Mouse (Mus musculus): Measurements from ENCODE around the gene Ccdc86.

Ccdc86 gene

DNA sequence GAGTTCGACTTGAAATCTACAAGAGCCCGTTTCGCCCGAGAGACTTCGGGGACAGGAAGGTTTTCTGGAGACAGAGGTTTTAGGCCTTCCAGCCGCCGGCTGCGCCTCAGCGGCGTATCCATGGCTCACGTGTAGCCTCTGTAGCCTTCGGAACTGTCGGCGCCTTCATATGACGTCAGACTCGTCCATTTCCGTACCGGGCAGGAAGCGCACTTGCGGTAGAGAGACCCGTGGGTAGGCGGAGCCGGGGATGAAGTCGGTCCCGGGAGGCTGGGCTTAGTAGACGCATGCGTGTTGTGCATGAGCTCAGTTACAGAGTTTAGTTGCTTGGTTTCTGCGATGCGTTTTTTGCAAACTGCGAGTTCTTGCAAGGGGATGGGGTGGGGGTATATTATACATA lies at the start of gene Ccdc86:
TSS of gene Ccdc86 (minus strand) at position 155 of the 400 bp plus-strand sequence.
- DNase-seq (ENCODE audit: low spot score in 2 of 2): peak; percentile 92 to 96

DNA sequence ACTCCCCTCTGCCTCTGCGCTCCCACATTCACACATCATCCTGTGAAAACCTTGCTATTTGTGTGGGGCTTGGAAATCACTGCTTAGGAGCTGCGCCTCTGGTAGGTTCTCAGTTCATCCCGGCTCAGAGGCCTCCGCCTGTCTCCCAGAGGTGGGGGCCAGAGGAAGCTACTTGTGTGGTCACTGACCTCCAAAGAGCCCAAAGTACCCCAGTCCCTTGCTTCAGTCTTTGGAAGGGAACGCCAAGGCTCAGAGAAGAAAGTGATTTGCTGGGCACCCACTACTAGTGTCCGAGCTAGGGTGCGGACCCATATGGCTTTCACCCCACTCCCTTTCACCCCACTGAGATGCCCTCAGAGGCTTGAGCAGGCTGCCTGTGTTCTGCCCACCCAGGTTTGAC lies 44.1 kb upstream of the Ccdc86 start, which contains the start of gene Ms4a15:
TSS of gene Ms4a15 (minus strand) at position 101 of the 400 bp plus-strand sequence.
- no peak for DNase-seq (ENCODE audit: low spot score in 2 of 2)

DNA sequence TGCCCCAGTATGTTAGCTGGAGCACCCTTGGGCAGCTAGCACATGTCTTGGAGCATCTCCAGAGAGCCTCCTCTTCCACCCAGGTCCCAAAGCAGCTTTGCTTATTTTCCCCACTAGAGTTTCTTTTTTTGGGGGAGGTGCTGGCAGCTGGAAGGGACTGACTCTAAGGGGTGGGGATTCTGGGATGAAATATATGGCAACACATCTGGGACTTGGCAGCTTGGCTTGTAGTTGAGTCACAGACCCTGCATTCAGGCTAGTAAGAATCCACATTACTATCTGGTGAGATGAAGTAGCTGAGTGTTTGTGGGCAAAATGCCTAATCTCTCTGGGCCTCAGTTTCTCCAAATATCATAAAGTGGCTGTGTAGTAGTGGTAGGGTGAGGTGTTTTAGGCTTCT lies 42.8 kb upstream of the Ccdc86 start:
- DNase-seq (ENCODE audit: low spot score in 2 of 2): no peak

DNA sequence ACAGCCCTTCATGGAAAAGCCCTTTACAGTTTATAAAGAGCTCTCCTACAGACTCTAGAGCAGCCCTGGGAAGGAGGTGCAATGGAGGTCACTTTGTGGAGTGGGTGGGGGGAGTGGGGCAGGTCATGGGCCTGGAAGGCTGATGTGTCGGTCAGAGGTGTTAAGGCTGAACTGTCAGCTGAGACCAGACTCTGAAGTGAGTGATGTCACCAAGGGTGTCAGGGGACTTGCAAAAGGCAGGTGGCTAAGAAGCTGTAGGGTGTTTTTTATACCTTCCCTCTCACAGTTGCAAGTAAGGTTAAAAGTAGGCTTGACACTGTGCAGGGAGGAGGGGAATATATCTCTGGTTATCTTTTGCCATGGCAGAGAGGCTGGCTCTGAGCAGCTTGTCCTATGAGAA lies 41.7 kb upstream of the Ccdc86 start:
- DNase-seq (ENCODE audit: low spot score in 2 of 2): no peak

DNA sequence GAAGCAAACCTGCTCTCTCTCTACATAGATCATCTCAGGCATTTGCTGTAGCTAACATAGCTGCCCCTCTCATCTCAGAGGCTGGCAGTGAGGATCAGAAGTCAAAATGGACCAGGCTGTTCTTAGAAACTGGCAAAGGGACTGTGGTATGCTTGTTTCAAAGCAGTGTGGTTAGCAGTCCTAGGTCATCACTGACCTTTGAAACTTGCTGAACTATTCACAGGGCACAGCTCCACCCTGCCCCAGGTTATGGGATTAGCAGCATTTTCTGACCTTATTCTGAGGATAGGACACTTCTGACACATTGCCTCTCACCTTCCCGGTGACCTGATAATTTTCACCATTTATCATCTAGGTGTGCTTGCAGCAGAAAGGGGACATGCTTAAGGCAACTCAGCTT lies 39.5 kb upstream of the Ccdc86 start:
- DNase-seq (ENCODE audit: low spot score in 2 of 2): no peak

DNA sequence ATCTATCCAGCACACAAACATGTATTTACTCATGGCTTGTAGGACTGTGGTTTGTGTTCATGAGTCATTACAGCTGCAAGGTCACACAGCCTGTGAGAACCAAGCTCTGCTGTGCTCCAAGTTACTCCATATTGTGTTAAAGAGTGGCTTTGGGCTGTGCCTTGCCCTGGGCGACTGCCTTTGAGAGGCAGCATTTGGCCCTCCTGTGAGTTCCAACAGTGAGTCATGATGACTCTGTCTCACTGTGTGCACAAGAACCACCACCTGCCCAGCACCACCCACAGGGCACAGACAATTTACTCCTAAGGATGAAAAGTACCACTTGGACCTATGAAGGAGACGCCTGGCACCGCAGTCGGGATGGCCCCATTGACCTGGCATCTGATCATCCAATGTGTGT lies 36.8 kb upstream of the Ccdc86 start:
- no peak for DNase-seq (ENCODE audit: low spot score in 2 of 2)

DNA sequence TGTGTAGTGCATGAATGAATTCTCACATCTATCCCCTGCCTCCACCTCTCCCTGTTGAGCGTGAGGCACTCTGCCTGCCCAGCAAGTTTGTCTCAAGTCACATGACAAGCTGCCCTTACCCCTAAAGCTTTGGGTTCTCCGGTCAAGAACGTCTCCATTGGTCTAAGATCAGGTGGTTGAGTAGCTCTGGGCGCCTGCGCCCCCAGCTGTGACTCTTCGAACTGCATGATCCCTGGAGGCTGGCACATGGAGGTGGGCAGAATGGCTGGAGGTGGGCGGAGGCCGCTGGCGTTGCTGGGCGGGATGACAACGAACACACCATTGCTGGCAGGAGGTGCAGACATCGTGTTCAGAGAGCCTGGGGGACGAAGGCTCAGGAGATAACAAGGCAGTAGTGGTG lies 35.5 kb upstream of the Ccdc86 start:
- DNase-seq (ENCODE audit: low spot score in 2 of 2): no peak

DNA sequence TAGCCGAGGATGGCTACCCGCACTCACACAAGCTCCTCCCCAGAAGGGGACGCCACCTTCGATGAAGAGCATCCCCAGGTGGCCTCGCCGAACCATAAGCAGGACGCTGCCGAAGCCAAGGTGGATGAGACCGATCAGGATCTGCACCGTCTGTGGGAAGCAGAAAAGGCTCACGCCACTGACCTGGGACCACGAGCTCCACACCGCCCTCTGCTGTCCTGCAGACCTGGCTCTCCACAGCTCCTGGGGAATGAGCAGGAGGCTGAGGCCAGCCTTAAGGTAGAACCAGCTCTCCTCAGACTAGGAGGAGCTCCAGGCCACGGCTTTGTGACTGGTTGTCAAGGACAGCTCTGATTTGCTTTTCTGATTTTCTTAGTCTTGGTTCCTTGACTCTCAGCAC lies 34.1 kb upstream of the Ccdc86 start:
- no peak for DNase-seq (ENCODE audit: low spot score in 2 of 2)

DNA sequence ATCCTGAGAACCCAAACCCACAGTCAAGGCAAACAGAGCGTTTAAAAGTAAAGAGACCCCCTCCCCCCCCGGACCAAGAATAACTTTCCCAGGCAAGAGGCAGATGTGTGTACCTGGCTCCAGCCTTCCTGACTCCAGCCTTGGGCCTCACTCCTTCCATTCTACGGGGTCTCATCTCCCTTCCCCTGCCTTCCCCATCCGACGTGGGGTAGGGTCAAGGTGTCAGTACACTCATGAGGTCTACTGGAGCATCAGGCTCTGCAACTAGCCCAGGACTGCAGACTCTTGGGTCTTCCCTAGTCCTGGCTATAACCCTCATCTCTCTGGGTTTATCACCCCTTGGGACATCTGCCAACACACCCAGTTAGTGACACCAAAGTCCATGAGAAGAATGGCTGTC lies 31.1 kb upstream of the Ccdc86 start:
- no peak for DNase-seq (ENCODE audit: low spot score in 2 of 2)

DNA sequence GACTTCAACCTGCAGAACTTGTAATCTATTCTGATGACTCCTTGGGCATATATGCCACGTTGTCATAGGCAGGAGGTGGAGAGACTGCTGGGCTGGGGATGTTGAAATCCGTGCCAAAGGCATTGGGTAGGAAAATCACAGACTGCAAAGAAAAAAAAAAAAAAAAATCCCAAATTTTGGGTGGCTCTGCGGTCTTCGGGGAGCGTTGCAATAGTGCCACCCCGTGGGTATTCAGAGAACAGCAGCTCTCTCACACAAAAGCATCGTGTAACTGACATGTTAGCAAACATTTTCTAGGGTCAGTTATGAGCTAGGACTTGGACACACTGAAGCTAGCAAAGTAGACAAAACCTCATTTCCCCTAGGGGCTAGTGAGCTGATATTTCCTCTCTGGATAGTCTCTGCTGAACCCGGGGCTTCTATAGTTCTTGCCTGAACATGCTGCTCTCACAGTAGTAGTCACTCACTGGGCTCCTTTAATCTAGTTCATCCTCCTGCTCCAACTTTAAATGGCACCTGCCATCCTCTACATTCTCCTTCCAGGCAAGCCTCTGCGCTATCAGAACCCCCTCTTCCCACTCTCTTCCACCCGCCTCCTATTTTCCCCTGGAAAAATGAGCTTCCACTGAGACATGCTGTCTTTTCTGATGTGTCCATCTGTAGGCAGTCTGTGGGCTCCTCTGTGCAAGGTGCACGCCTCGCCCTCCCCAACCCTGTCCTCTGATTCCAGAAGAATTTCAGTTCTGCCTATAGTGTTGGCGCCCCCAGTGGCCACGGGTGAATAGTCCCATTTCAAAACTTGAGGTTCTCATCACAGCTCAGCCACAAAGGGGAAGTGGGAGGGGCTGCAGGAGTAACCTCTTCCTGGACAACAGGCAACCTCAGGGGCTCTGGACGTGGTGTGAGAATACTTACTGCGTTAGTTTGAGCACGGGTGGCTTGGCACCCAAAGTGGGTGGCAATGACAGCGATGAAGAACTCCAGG lies 30.4 kb upstream of the Ccdc86 start:
- peak; percentile 16 to 80 for DNase-seq (ENCODE audit: low spot score in 2 of 2)

DNA sequence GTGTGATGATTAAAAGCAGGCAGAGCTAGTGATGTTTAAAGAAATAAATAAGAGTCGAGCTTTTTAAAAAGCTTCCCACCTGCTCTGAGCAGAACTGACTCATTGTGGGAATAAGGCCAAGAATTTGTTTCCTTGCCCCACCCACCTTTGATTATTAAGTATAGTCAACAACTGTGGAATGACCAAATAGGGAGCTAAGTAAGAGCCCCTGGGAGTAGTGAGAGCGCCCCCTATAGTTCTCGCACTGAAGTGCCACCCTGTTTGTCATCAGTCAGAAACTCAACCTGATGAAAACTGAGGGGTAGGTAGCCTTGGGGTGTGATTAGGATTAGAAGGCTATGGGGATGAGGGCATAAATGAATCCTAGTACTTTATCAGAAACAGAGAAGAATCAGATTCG lies 27.3 kb upstream of the Ccdc86 start:
- DNase-seq (ENCODE audit: low spot score in 2 of 2): no peak

DNA sequence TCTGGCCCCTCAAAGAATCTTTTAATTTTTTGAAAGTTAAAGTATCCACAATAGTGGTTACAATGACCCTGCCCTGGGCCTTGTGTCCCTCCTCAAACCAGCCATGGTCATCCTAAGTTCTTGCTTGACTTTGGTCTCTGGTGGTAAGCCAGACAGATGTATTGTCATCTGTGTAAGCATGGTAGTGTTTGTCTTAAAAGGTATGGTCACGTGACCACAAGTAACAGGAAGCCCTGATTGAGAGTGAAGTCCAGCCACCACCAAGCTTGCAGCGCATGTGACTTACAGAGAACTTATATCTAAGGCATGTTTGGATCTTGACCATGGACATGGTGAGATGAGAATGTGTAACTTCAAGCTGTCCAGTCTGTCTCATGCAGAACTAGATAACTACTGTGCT lies 26.1 kb upstream of the Ccdc86 start:
- no peak for DNase-seq (ENCODE audit: low spot score in 2 of 2)

DNA sequence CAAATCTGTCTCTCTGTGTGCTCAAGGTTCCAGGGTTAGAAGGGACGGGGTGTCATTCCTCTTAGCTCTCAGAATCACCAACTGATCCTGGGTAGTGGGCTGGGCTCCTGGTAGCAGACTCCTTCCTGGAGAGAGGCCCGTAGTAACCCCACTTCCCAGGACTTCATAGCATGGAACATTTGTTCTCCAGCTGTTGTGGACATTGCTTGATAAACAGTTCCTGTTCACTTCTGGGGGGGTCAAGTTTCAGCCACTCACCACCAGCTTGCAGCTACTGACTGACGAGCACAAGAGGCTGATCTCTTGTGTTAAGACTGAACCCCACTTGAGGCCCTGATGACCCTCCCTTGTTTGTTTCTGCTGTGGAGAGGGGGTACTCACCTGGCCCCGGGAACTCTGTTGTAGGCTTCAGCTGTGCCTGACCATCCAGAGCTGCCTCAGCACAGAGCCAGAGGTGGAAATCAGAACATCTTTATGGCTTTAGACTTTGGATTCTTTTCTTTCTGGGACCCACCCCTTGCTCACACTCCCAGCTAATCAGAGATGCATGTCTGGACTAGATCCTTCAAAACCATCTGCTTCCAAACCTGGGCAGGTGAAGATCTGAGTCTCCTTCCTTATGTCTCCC lies 25.3 kb upstream of the Ccdc86 start, which contains the start of gene Ms4a10:
TSS of gene Ms4a10 (minus strand) at position 433 of the 628 bp plus-strand sequence.
- DNase-seq (ENCODE audit: low spot score in 2 of 2): no peak

DNA sequence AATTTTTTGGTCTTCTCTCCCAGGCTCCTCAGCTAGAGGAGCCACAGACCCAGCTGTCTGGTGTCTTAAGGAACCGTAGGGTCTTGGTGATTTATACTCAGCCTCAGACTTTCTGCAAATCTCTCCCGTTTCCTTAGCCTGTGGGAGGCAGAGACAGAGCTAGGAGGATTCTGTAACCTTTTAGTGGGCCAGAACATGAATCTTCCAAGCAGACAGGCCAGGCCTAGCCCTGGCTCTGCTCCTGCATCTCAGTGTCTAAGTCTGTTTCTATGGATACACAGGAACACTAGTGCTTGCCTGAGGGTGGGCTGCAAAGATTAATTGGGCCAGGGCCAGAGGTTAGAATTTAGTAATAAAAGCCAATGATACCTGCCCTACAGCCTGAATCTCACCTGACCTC lies 24.1 kb upstream of the Ccdc86 start:
- no peak for DNase-seq (ENCODE audit: low spot score in 2 of 2)

DNA sequence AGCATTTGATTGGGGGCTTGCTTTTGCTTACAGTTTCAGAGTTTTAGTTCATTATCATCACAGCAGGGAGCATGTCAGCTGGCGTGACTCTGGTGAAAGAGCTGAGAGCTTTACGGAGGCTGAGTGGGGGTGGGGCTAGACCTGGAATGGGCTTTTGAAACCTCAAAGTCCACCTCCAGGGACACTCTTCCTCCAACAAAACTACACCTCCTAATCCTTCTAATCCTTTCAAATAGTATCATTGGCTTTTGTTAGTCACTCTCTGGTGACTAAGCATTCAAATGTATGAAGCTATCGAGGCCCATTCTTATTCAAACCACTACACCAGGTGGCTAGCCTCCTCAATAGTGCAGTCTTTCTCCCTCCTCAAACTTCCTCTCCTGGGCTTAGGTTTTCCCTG lies 23.6 kb upstream of the Ccdc86 start:
- no peak for DNase-seq (ENCODE audit: low spot score in 2 of 2)

DNA sequence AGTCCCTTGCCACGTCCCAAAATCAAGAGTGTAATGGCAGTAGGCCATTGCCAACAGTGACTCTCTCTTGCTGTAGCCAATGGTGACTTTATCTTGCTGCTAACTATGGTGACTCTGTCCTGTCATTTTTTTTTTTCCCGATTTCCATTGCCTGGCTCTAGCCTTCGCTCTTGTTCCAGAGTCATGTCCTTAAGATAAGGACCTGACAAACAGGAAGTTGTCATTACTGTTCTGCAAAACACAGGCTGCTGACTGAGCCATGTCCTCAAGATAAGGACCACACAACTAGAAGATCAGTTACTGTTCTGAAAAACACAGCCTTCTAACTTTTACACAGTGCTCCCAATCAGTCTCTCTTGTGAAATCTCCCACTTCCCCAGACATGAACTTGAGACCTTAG lies 21.4 kb upstream of the Ccdc86 start:
- no peak for DNase-seq (ENCODE audit: low spot score in 2 of 2)

DNA sequence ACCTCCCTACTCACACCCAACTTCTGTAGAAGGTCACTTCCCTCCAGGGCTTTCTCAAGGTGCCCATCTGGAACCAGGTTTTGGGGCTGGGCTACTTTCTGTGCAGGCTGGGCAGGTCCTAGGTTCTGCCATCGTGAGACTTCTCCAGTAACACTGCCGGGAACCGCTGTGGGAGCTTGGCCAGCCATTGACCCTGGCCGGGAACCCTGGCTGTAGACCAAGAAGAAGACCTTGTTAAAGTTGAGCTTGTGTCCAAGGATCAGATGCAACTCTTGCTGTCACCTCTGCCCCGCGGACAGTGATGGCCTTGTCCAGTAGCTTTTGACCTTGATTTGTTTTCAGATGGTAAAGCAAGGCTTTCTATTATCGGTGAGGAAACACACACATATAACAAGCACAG lies 19.5 kb upstream of the Ccdc86 start:
- no peak for DNase-seq (ENCODE audit: low spot score in 2 of 2)

DNA sequence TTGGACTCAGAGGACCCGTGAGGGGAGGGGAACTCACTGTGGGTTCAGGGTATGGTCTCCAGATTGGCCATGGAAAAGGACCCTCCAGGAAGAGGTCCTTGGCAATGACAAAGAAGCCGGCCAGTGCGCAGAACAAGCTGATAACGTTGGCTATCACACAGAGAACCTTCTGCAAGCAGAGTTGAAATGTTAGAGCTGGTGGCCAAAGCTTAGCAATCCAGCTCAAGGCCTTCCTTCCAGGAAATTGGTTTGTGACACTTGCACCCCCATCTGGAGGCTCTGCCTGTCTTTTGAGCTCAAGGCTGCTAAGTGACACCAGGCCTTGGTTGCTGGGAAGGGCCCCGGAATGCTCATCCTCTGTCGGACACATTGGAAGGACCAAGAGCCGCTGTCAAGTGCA lies 16.7 kb upstream of the Ccdc86 start:
- no peak for DNase-seq (ENCODE audit: low spot score in 2 of 2)

DNA sequence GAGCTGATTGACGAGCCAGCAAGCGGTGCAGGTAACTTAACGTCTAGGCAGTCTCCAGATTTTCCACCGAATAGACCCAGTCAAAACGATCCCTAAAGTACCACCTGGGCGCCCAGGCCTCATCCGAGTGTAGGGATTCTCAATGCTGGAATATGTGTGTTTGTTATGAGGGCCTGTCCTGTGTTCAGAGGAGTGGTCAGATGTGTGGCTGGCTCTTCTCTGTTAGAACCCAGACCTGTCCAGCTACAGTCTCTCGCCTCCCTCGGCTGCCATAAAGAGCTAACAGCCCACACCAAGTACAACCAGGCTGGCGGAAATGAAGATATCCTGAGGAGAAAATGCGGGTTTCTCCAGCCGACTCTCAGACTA lies 10.9 kb upstream of the Ccdc86 start:
- DNase-seq (ENCODE audit: low spot score in 2 of 2): no peak

DNA sequence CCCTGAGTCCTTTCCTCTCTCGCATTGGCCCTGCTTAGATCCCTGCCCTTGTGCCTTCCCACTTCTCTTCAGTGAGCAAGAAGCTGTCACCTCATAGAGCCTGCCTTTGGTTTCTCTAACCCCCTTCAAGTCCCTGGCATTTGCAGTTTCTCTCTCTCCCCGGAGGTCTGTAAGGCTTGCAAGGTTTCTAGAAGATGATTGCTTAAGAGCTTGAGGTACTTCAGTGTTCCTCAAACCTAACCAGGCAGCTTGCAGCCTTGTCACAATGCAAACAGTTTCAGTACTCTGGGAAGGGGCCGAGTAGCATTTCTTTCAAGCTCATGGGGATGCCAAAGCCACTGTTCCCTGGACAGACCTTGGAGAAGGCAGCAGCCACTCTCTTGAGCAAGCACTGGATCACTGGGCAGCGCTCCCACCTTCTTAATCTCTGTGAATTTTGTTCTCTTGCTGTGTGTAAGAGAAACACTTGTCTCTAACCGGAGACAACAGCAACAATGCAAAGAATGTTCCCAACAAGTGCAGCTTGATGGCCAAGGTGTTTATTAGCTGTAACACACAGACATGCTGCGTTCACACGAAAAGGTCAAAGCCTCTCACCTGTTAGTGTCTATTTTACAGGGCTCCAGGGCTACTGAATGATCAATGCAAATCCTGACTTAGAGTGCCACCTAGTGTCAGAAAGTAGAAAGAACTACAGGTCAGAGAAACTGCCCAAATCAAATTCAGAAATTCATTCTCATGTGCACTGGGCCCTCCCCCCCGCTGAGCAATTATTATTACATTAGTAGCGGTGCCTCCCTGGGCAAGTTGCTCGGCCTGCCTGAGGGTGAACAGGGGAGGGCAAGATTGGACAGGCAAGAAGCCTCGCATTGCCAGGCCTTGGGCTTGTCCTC lies 10.3 kb upstream of the Ccdc86 start:
- DNase-seq (ENCODE audit: low spot score in 2 of 2): no peak

DNA sequence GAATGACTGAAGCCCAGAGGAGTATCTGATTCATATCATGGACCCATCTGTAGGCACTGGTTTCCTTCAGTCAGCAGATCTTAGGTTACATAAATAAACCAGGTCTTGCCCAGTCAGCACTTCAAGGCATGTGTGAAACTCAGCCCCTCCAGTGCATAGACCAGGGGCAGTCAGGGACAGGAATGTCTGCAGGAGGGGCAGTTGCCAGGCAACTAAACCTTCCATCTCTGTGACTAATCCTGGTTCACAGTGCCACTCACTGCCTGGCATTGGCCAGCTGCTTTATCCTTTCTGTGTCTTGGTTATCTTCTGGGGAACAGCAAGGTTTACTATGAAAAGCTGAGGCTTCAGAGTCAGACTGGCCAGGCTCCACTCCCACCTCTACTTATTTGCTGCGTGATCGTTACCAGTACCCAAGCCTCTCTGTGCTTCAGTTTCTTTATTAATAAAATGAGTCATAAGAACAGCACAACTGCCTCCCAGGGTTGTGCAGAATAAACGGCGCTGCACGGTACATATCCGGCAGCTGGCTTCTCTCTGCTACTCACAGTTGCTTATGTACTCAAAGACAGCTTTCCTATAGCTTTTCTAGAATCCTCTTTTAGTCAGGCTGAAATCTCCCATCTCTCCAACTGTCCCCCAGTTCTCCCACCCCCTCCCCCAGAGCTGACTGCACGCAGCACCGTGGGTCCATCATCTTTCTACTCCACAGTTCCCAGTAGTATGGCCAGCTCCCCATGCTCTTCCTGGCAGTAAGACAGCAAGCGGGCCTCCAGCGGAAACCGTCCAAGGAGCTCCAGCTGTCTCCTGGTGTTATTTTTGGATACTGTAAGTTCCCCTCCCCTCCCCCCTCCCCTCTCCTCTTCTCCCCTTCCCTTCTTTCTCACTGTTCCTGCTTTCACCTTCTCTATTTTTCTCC lies 3.2 kb upstream of the Ccdc86 start:
- DNase-seq (ENCODE audit: low spot score in 2 of 2): peak in 1 of 2 experiments; percentile 48

Measured in left cerebral cortex, adult 9 months (tissue).